Mouse (Mus musculus) midbrain, embryonic 16.5 days (tissue): ENCODE results near the gene B4galnt2. TPM values are rescaled to one million over a fixed set of nuclear protein-coding genes. Genes with fewer than 3 reads are reported as not detected.

Source experiments
- microRNA-seq: library from miRNA; unstranded; fragments of <30 nt; microRNA quantifications from one replicate; pipeline ENCODE4, GENCODE M21; 2017
- polyA plus RNA-seq: library from polyadenylated mRNA; unstranded; fragments of >200 nt; fragmentation: Nextera tagmentation; extraction: Ambion mirVana; gene quantifications from 2 replicates; pipeline ENCODE4 v1.2.1, GENCODE M21; 2015

Gene B4galnt2
- polyA plus RNA-seq, 1 experiment from 2014 or later = not detected

Small RNA genes lying within 50 kb of the gene (microRNA-seq; reads per million reads assigned to microRNA genes)
- not detected for gene Mir3063

Other genes with a start within 250 kb of the B4galnt2 start
- gene Phb, start 247.9 kb downstream of the B4galnt2 start, polyA plus RNA-seq = 195 and 197 TPM in 2 replicates
- 21.1 and 26.3 TPM in 2 replicates for gene Zfp652, start 202.2 kb downstream of the B4galnt2 start, polyA plus RNA-seq
- gene B130006D01Rik, start 191.3 kb downstream of the B4galnt2 start, polyA plus RNA-seq = 1.3 and 1.4 TPM in 2 replicates
- gene Phospho1, start 90.4 kb downstream of the B4galnt2 start, polyA plus RNA-seq = 0.43 and 0.45 TPM in 2 replicates
- 2.6 TPM in 2 replicates for gene Gngt2, start 77.7 kb downstream of the B4galnt2 start, polyA plus RNA-seq
- 1.2 and 1.9 TPM in 2 replicates for gene Abi3, start 72.4 kb downstream of the B4galnt2 start, polyA plus RNA-seq
- gene Igf2bp1, start 91.0 kb upstream of the B4galnt2 start, polyA plus RNA-seq = 6.2 and 9.5 TPM in 2 replicates
- not detected in 2 replicates for gene Gip, start 109.7 kb upstream of the B4galnt2 start, polyA plus RNA-seq
- 129 and 130 TPM in 2 replicates for gene Snf8, start 120.0 kb upstream of the B4galnt2 start, polyA plus RNA-seq
- gene Ube2z, start 150.5 kb upstream of the B4galnt2 start, polyA plus RNA-seq = 37.4 and 40.8 TPM in 2 replicates
- 536 and 561 TPM in 2 replicates for gene Atp5g1, start 160.8 kb upstream of the B4galnt2 start, polyA plus RNA-seq
- 0.17 TPM in 1 of 2 replicates, not detected in the other for gene Calcoco2, start 197.1 kb upstream of the B4galnt2 start, polyA plus RNA-seq
- gene Ttll6, start 218.9 kb upstream of the B4galnt2 start, polyA plus RNA-seq = 0.31 and 0.35 TPM in 2 replicates